Mouse (Mus musculus): ENCODE measurements around the gene Gnb2.

DNA sequence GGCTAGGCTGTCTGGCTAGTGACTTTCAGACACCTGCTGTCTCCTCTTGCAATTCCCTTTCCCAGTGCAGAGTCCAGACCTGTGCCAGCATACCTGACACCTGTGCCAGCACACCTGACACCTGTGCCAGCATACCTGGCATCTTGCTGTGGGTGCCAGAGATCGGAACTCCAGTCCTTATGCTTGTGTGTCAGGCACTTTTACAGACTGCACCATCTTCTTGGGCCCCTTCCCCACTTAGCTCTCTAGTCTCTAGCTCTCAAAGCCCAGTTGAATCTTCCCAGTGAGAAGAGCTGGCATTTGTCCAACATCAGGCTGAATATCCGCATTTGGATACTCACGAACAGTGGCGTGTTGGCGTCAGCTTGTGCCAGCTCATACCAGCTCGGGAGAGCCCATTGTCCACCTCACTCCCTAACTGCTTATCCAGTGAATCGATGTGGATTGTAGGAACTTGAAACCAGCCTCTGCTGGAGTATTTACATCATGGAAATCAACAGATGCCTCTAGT is 6.0 kb upstream of the Gnb2 start:
- TF ChIP-seq CTCF (IDR thresholded peaks at IDR 0.05; ENCODE audit: low read depth, low read length) (no peak), TAL1 (conservative IDR thresholded peaks at IDR 0.05; ENCODE audit: low read depth, low read length) (no peak), POLR2AphosphoS5 (IDR thresholded peaks at IDR 0.05; ENCODE audit: insufficient replicate concordance, low read depth, low read length) (no peak), GATA2 (IDR thresholded peaks at IDR 0.05; ENCODE audit: borderline replicate concordance, low read depth, low read length) (no peak), GATA1 (IDR thresholded peaks at IDR 0.05; ENCODE audit: borderline replicate concordance, low read length) (no peak)

Measured in G1E (cell line).